Mouse (Mus musculus) megakaryocyte-erythroid progenitor cell, adult 5-6 weeks (primary cell): Measurements from ENCODE around the gene Rpl18. TPM values are rescaled to one million over a fixed set of nuclear protein-coding genes. Genes with fewer than 3 reads are reported as not detected.

Experiments used
- ATAC-seq: replicated peaks from 2 replicates; pipeline ENCODE4 v1.8.0; 2016; ENCODE audit warnings: mild to moderate bottlenecking, inconsistent platforms; ENCODE audit not compliant: severe bottlenecking, poor library complexity, low FRiP score, low TSS enrichment
- total RNA-seq, 2 experiments: library from RNA; stranded (forward) in 1 of 2; stranded (reverse) in 1 of 2; fragments of 200-1000, 215-1000 nt in 1 of 2; fragments of >200 nt in 1 of 2; fragmentation: Nextera tagmentation in 1 of 2; gene quantifications; 2 replicates each; pipeline ENCODE4 v1.2.3; 2014 to 2017

The Rpl18 gene
- 2,679 and 3,223 TPM in 2 replicates for total RNA-seq (2014; fragmentation: Nextera tagmentation)
- 1,594 and 2,062 TPM in 2 replicates for total RNA-seq (2017)

GRCm38 (mm10) chr7:45715090-45715708, at the start of gene Rpl18:
Gene Rpl18, plus strand, starts transcription at chr7:45715457.
- ATAC-seq: peak; percentile 81

GRCm38 (mm10) chr7:45666161-45666560, 49.1 kb upstream of the Rpl18 start, which contains the start of gene Fut2:
Gene Fut2, minus strand, starts transcription at chr7:45666394.
- no peak for ATAC-seq

- ATAC-seq: no peak
These were observed 47.5 kb upstream of the Rpl18 start for GRCm38 (mm10) chr7:45667761-45668160.

- no peak for ATAC-seq
These were observed 46.3 kb upstream of the Rpl18 start for GRCm38 (mm10) chr7:45668921-45669320.

GRCm38 (mm10) chr7:45677627-45678295, 37.5 kb upstream of the Rpl18 start:
- no peak for ATAC-seq

- ATAC-seq: no peak
These were observed 36.7 kb upstream of the Rpl18 start for GRCm38 (mm10) chr7:45678513-45678912.

GRCm38 (mm10) chr7:45679966-45680621, 35.2 kb upstream of the Rpl18 start:
- ATAC-seq: no peak

- ATAC-seq: no peak
These were observed 34.1 kb upstream of the Rpl18 start for GRCm38 (mm10) chr7:45681046-45681736.

- ATAC-seq: peak; percentile 74
These were observed 32.8 kb upstream of the Rpl18 start for GRCm38 (mm10) chr7:45682144-45683126.

GRCm38 (mm10) chr7:45683396-45684050, 31.7 kb upstream of the Rpl18 start, which contains the start of gene Ntn5:
Gene Ntn5, plus strand, starts transcription at chr7:45684022.
- ATAC-seq: no peak

- no peak for ATAC-seq
These were observed 29.4 kb upstream of the Rpl18 start for GRCm38 (mm10) chr7:45685811-45686210.

- no peak for ATAC-seq
These were observed 28.4 kb upstream of the Rpl18 start for GRCm38 (mm10) chr7:45686841-45687240.

GRCm38 (mm10) chr7:45689099-45689498, 26.2 kb upstream of the Rpl18 start:
- no peak for ATAC-seq

- no peak for ATAC-seq
These were observed 25.5 kb upstream of the Rpl18 start for GRCm38 (mm10) chr7:45689800-45690199.

- no peak for ATAC-seq
These were observed 22.9 kb upstream of the Rpl18 start for GRCm38 (mm10) chr7:45692364-45692763.

GRCm38 (mm10) chr7:45693921-45694591, 21.2 kb upstream of the Rpl18 start, which contains the start of gene Sec1:
Gene Sec1, minus strand, starts transcription at chr7:45694402.
- ATAC-seq: no peak

- no peak for ATAC-seq
These were observed 20.2 kb upstream of the Rpl18 start for GRCm38 (mm10) chr7:45695098-45695497.

GRCm38 (mm10) chr7:45697894-45698293, 17.4 kb upstream of the Rpl18 start:
- ATAC-seq: no peak
